Mouse (Mus musculus) CD8-positive naive resting alpha-beta T cell, adult 57 days (primary cell): ENCODE results near the gene Bmpr1b. TPM values are rescaled to one million over a fixed set of nuclear protein-coding genes. Genes with fewer than 3 reads are reported as not detected.

Experiments
- total RNA-seq: library from RNA; stranded (reverse); gene quantifications from one replicate; pipeline ENCODE4 v1.2.4, GENCODE M21; 2023

The Bmpr1b gene
- not detected for total RNA-seq

DNA sequence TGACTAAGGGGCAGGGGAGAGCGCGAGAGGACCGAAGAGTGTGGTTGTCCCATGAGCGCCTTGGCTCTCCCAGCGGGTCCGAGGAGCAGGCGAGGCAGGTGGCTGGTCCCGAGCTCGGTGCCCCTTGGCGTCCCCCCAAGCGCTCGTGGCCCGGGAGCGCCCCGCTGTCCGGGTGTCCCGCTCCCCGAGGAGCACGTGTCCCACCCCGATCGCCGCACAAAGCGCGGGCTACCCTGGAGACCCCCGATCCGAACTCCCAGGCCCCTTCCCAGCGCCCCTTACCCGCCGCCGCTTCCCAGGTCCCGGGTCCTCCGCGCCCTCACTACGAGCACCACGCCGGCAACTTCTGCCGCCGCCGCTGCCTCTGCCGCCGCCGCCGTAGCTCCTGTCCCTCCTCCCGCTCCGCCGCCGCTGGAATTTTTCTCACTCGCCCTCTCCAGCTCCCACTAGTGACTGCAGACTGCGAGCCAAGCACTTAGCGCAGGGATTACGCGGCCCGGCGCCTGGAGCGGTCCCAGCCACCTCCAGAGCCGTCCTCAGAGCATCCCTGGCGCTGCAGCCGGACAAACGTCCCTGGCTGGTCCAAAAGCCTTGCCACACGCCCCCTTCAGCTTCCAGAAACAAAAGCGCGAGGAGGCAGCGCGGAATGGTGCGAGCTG lies at the start of gene Bmpr1b:
Gene Bmpr1b, minus strand, starts transcription at position 563 of the 659 bp plus-strand sequence.

Other genes with a start within 250 kb of the Bmpr1b start
- gene Pdlim5, start 226.3 kb upstream of the Bmpr1b start, total RNA-seq: 50.4 TPM